Mouse (Mus musculus) adipose tissue, adult 10 weeks (tissue): ENCODE results near the gene She. TPM values are rescaled to one million over a fixed set of nuclear protein-coding genes. Genes with fewer than 3 reads are reported as not detected.

Source experiments
- polyA plus RNA-seq: library from polyadenylated mRNA; stranded (reverse); fragments of 350-450 nt; fragmentation: Illumina TruSeq; extraction: RNeasy Lipid Tissue Mini Kit (QIAGEN cat#74804); gene quantifications from one replicate; pipeline ENCODE4 v1.2.3, GENCODE M21; 2014; ENCODE audit warnings: low read depth, low replicate concordance

Gene She
- 5.0 TPM for polyA plus RNA-seq

GRCm38 (mm10) chr3:89830815-89831591 lies at the start of gene She:
She (plus strand) TSS chr3:89831370.

Other genes with a start within 250 kb of the She start
- gene Adar, start 116.3 kb upstream of the She start, polyA plus RNA-seq = 26.5 TPM
- gene Chrnb2, start 66.7 kb upstream of the She start, polyA plus RNA-seq = 1.3 TPM
- gene Ube2q1, start 57.8 kb upstream of the She start, polyA plus RNA-seq = 63.4 TPM
- 14.4 TPM for gene Il6ra, start 81.8 kb downstream of the She start, polyA plus RNA-seq
- gene Atp8b2, start 132.1 kb downstream of the She start, polyA plus RNA-seq = 27.8 TPM
- gene Hax1, start 167.4 kb downstream of the She start, polyA plus RNA-seq = 74.8 TPM
- 87.0 TPM for gene 4933434E20Rik, start 220.3 kb downstream of the She start, polyA plus RNA-seq
- 93.6 TPM for gene Ubap2l, start 221.3 kb downstream of the She start, polyA plus RNA-seq
- gene Tpm3, start 241.3 kb downstream of the She start, polyA plus RNA-seq = 218 TPM